Mouse (Mus musculus) liver, adult 2 months (tissue): ENCODE results near the gene Nr4a3. TPM values are rescaled to one million over a fixed set of nuclear protein-coding genes. Genes with fewer than 3 reads are reported as not detected.
A peak's percentile ranks its signal among the peaks of the same experiment; 100 is the strongest.

Experiments used
- DNase-seq: peaks from one replicate; pipeline ENCODE4 v3.0.0-alpha.2; 2011; ENCODE audit warnings: low read depth, low spot score; ENCODE audit errors: extremely low read depth
- H3K27ac ChIP-seq: fragments of 200-500 bp; replicated peaks from 2 replicates; pipeline ENCODE4 v1.5.1; 2012; ENCODE audit warnings: low read depth, mild to moderate bottlenecking, control low read depth, inconsistent platforms, low read length; ENCODE audit not compliant: insufficient read depth
- H3K27me3 ChIP-seq: fragments of 200-500 bp; 2 replicates; pipeline ENCODE4 v1.6.1; 2012; ENCODE audit warnings: mild to moderate bottlenecking, moderate library complexity, low read length, inconsistent platforms; ENCODE audit not compliant: control insufficient read depth, insufficient read depth
- H3K36me3 ChIP-seq: fragments of 200-500 bp; 2 replicates; pipeline ENCODE4 v1.6.1; 2012; ENCODE audit warnings: low read length, inconsistent platforms; ENCODE audit not compliant: control insufficient read depth, insufficient read depth
- H3K4me1 ChIP-seq: fragments of 200-500 bp; 2 replicates; pipeline ENCODE4 v1.6.1; 2011; ENCODE audit warnings: low read length; ENCODE audit not compliant: control insufficient read depth, insufficient read depth
- H3K4me3 ChIP-seq: fragments of 200-500 bp; 2 replicates; pipeline ENCODE4 v1.5.1; 2011; ENCODE audit warnings: low read depth, mild to moderate bottlenecking, control low read depth, low read length, moderate library complexity; ENCODE audit not compliant: insufficient read depth
- H3K79me2 ChIP-seq: fragments of 200-500 bp; 2 replicates; pipeline ENCODE4 v1.6.1; 2012; ENCODE audit warnings: inconsistent platforms, mild to moderate bottlenecking, low read length, moderate library complexity; ENCODE audit not compliant: control insufficient read depth, insufficient read depth
- H3K9ac ChIP-seq: fragments of 200-500 bp; 2 replicates; pipeline ENCODE4 v1.6.1; 2012; ENCODE audit warnings: low read depth, mild to moderate bottlenecking, control low read depth, inconsistent platforms, low read length
- CTCF ChIP-seq: fragments of 200-500 bp; IDR thresholded peaks from 2 replicates; pipeline ENCODE4 v1.5.1; 2011; ENCODE audit warnings: low read depth, low read length, control low read depth
- POLR2A ChIP-seq: fragments of 200-500 bp; IDR thresholded peaks from 2 replicates; pipeline ENCODE4 v1.6.1; 2011; ENCODE audit warnings: low read length, control low read depth; ENCODE audit not compliant: insufficient read depth; ENCODE audit errors: extremely low read depth
- WGBS: fragments of 180-500 bp; shearing (Covaris S2); methylation state at CpG from one replicate; pipeline ENCODE4 v1.1.7; 2018; 5-methylcytosine and 5-hydroxymethylcytosine counted together
- polyA plus RNA-seq: library from polyadenylated mRNA; depleted of rRNA; stranded (reverse); fragments of >200 nt; gene quantifications from 2 replicates; pipeline ENCODE4 v1.2.3, GENCODE M21; 2012
- total RNA-seq: library from RNA; depleted of rRNA; stranded (reverse); fragments of >200 nt; gene quantifications from 2 replicates; pipeline ENCODE4 v1.2.3, GENCODE M21; 2014

Gene Nr4a3
- total and polyA plus RNA-seq, 2 experiments: under 0.01 TPM; not detected in 1

GRCm38 (mm10) chr4:48029652-48030051, 15.3 kb upstream of the Nr4a3 start:
- Histone ChIP-seq H3K27ac (no peak overlapping the region), H3K4me1 (no peaks in the 10 kb centered on the region), H3K79me2 (no peaks in the 10 kb centered on the region), H3K27me3 (no peaks in the 10 kb centered on the region), H3K4me3 (no peak overlapping the region), H3K9ac (no peak overlapping the region), H3K36me3 (no peaks in the 10 kb centered on the region)
- DNase-seq: no peak
- WGBS: 76% methylated on average over 24 of the region's 24 CpGs
- peak; percentile 19; the same call in 1 of the 2 replicates for TF ChIP-seq CTCF
- TF ChIP-seq POLR2A: no peak

GRCm38 (mm10) chr4:48034287-48034686, 10.7 kb upstream of the Nr4a3 start:
- no peak overlapping the region for H3K4me3 ChIP-seq
- 85% methylated on average over 9 of the region's 9 CpGs for WGBS
- peaks cover 4% of the 10 kb centered on the region for H3K4me1 ChIP-seq
- no peak for TF ChIP-seq POLR2A
- no peak for TF ChIP-seq CTCF
- H3K27me3 ChIP-seq: no peaks in the 10 kb centered on the region
- no peak overlapping the region for H3K9ac ChIP-seq
- no peak for DNase-seq
- H3K79me2 ChIP-seq: no peaks in the 10 kb centered on the region
- no peaks in the 10 kb centered on the region for H3K36me3 ChIP-seq
- H3K27ac ChIP-seq: no peak overlapping the region

GRCm38 (mm10) chr4:48037646-48038045, 7.3 kb upstream of the Nr4a3 start:
- Histone ChIP-seq H3K4me1 (peaks cover 4% of the 10 kb centered on the region), H3K36me3 (no peaks in the 10 kb centered on the region), H3K27ac (no peak overlapping the region), H3K27me3 (no peaks in the 10 kb centered on the region), H3K9ac (no peak overlapping the region), H3K4me3 (no peak overlapping the region), H3K79me2 (peaks cover 2% of the 10 kb centered on the region; the same call in 1 of the 2 replicates)
- TF ChIP-seq POLR2A (no peak), CTCF (no peak)
- no peak for DNase-seq
- WGBS: 84% methylated on average over 4 of the region's 4 CpGs

- Histone ChIP-seq H3K9ac (no peak overlapping the region), H3K36me3 (no peaks in the 10 kb centered on the region), H3K4me1 (peaks cover 4% of the 10 kb centered on the region), H3K27ac (no peak overlapping the region), H3K27me3 (no peaks in the 10 kb centered on the region), H3K79me2 (peaks cover 4% of the 10 kb centered on the region; the same call in 1 of the 2 replicates), H3K4me3 (no peak overlapping the region)
- TF ChIP-seq POLR2A (no peak), CTCF (no peak)
- 93% methylated on average over 5 of the region's 5 CpGs for WGBS
- DNase-seq: no peak
Observed at GRCm38 (mm10) chr4:48038847-48039246, 6.1 kb upstream of the Nr4a3 start.

- no peak for DNase-seq
- H3K79me2 ChIP-seq: peaks cover 4% of the 10 kb centered on the region; the same call in 1 of the 2 replicates
- WGBS: 89% methylated on average over 7 of the region's 7 CpGs
- no peak overlapping the region for H3K9ac ChIP-seq
- H3K27me3 ChIP-seq: no peaks in the 10 kb centered on the region
- no peaks in the 10 kb centered on the region for H3K36me3 ChIP-seq
- peaks cover 4% of the 10 kb centered on the region for H3K4me1 ChIP-seq
- no peak for TF ChIP-seq POLR2A
- TF ChIP-seq CTCF: no peak
- H3K4me3 ChIP-seq: no peak overlapping the region
- H3K27ac ChIP-seq: no peak overlapping the region
Observed at GRCm38 (mm10) chr4:48039736-48040135, 5.2 kb upstream of the Nr4a3 start.

GRCm38 (mm10) chr4:48042466-48042785, 2.5 kb upstream of the Nr4a3 start:
- WGBS: 0% methylated on average over 4 of the region's 4 CpGs
- Histone ChIP-seq H3K27me3 (peaks cover 4% of the 10 kb centered on the region), H3K36me3 (no peaks in the 10 kb centered on the region), H3K79me2 (peaks cover 4% of the 10 kb centered on the region; the same call in 1 of the 2 replicates), H3K4me3 (peak overlapping the region; percentile 93), H3K27ac (peak overlapping the region; percentile 99), H3K9ac (peak overlapping the region; percentile 97), H3K4me1 (peaks cover 6% of the 10 kb centered on the region; the same call in 1 of the 2 replicates)
- no peak for TF ChIP-seq POLR2A
- no peak for TF ChIP-seq CTCF
- DNase-seq: no peak
